Mouse (Mus musculus) heart, embryonic 14.5 days (tissue): ENCODE data around the gene Cldn34c1. TPM values are rescaled to one million over a fixed set of nuclear protein-coding genes. Genes with fewer than 3 reads are reported as not detected.
A peak's percentile ranks its signal among the peaks of the same experiment; 100 is the strongest.
"Not testable (repeated sequence)": the region's sequence is repeated elsewhere in the genome, so short reads cannot be mapped to it uniquely, and the experiment has no call there.

Source experiments
- ATAC-seq: fragments of 200-750 bp; cut with Nextera tagmentation; 2 replicates; pipeline ENCODE4 v1.8.0; 2017; ENCODE audit warnings: low read depth, moderate TSS enrichment; ENCODE audit not compliant: insufficient number of reproducible peaks, insufficient read depth, low FRiP score
- H3K27ac ChIP-seq, 2 experiments: fragments of 200-500 bp in 1 of 2; fragments of 300-500 bp in 1 of 2; sonication (generic) in 1 of 2; replicated peaks in 1 of 2; 2 replicates each; pipeline ENCODE4 v1.5.1; 2012 to 2014; ENCODE audit warnings: low read depth in 2 of 2, low read length in 2 of 2, control low read depth in 1 of 2, mild to moderate bottlenecking in 1 of 2, mixed read lengths in 1 of 2; ENCODE audit not compliant: control insufficient read depth in 1 of 2, insufficient read depth in 1 of 2
- H3K27me3 ChIP-seq: fragments of 300-500 bp; sonication (generic); 2 replicates; pipeline ENCODE4 v1.6.1; 2014; ENCODE audit warnings: mild to moderate bottlenecking, low read length, control low read depth; ENCODE audit not compliant: control insufficient read depth, insufficient read depth
- H3K36me3 ChIP-seq: fragments of 300-500 bp; sonication (generic); 2 replicates; pipeline ENCODE4 v1.6.1; 2014; ENCODE audit warnings: mild to moderate bottlenecking, control low read depth, low read length, mixed read lengths; ENCODE audit not compliant: control insufficient read depth, insufficient read depth
- H3K4me1 ChIP-seq, 2 experiments: fragments of 200-500 bp in 1 of 2; fragments of 300-500 bp in 1 of 2; sonication (generic) in 1 of 2; 2 replicates each; pipeline ENCODE4 v1.6.1; 2012 to 2014; ENCODE audit warnings: low read length in 2 of 2, control low read depth in 1 of 2, mixed read lengths in 1 of 2; ENCODE audit not compliant: control insufficient read depth in 2 of 2, insufficient read depth in 2 of 2
- H3K4me2 ChIP-seq: fragments of 300-500 bp; sonication (generic); 2 replicates; pipeline ENCODE4 v1.6.1; 2014; ENCODE audit warnings: mild to moderate bottlenecking, low read length
- H3K4me3 ChIP-seq, 2 experiments: fragments of 200-500 bp in 1 of 2; fragments of 300-500 bp in 1 of 2; sonication (generic) in 1 of 2; 2 replicates each; pipeline ENCODE4 v1.5.1; 2012 to 2014; ENCODE audit warnings: low read length in 2 of 2, mild to moderate bottlenecking in 2 of 2, control low read depth in 1 of 2, low read depth in 1 of 2, moderate library complexity in 1 of 2; ENCODE audit not compliant: control insufficient read depth in 1 of 2, insufficient read depth in 1 of 2
- H3K9ac ChIP-seq: fragments of 300-500 bp; sonication (generic); 2 replicates; pipeline ENCODE4 v1.6.1; 2014; ENCODE audit warnings: mild to moderate bottlenecking, low read length
- H3K9me3 ChIP-seq: fragments of 300-500 bp; sonication (generic); 2 replicates; pipeline ENCODE4 v1.6.1; 2016; ENCODE audit warnings: low read length, control low read depth; ENCODE audit not compliant: control insufficient read depth
- WGBS: fragments of 180-500 bp; shearing (Covaris S2); extraction: QIAGEN DNeasy Blood & Tissue Kit; methylation state at CpG from one replicate; pipeline ENCODE4 v1.1.7; 2014; 5-methylcytosine and 5-hydroxymethylcytosine counted together
- polyA plus RNA-seq: library from polyadenylated mRNA; unstranded; fragments of >200 nt; fragmentation: Nextera tagmentation; extraction: Ambion mirVana; gene quantifications from 2 replicates; pipeline ENCODE4 v1.2.1, GENCODE M21; 2014

The Cldn34c1 gene
- polyA plus RNA-seq, result 10.0 and 11.5 TPM in 2 replicates

DNA sequence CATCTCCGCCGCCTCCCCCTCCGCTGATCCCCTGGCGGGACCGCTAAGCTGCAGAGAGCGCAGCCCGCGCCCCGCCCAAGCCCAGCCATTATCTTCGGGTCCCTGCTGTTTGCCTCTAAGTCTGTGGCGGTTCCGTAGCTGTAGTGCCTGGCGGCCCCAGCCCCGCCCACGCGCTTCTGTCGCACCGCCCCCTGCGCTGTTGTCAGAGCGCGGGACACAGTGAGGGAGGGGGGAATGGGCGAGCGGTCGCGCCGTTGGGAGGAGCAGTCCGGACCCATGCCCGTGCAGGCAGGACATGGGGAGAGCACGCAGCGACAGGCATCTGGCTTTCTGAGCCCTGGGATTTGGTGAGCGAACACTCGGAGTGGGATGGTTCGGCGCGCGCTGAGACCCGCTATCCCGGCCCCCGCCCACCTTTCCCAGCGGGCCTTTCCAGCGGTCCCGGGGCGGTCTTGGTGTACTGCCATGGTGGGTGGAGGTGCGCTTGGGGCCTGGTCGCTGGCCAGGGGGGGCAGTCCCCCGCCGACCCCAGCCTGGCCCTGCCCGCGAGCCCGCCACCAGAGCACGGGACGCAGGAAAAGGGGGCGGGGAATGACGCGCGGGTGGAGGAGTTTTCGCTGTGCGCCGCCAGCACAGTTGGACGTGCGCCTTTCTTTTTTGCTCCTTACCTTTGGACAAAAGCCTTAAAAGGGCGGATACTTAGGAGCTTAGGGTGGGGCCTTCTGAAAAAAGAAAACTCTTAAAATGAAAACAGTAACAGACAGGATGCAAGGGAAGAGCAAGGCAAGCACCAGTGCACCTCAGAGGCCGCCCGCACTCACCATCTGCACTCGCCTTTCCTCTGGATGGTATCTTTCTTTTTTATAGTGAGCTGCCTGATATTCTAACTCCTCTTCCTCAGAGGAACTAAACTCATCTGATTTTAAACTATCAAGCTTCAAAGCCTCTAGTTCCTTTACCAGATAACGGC, at the start of gene Cldn34c1:
Cldn34c1 (plus strand) TSS at position 205 of the 970 bp plus-strand sequence.
- peak; percentile 100 for ATAC-seq
- no peaks in the 10 kb centered on the region for H3K9me3 ChIP-seq
- WGBS, result 3% methylated on average over 60 of the region's 66 CpGs

DNA sequence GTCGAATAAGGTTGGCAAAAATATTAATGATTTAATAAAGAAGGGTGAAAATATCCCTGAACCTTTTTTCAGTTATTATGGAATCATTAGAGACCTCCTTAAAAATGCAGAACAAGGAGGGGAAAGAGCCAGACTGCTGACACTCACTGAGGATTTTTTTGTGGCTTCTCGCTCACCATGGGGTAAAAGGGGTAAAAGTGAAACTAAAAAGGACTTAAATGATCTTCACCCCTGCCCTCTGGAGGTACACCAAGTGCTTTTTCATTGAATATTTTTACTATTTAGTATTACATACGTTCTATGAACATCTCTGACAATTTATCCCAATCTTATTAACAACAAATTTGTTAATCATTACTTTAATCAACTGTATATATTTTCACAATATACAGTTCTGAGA, 15.9 kb upstream of the Cldn34c1 start:
- WGBS, result 69% methylated on average over 3 of the region's 3 CpGs
- Histone ChIP-seq H3K9ac (no peak overlapping the region), H3K4me3 (no peak overlapping the region), H3K4me2 (no peak overlapping the region), H3K36me3 (no peaks in the 10 kb centered on the region), H3K9me3 (no peaks in the 10 kb centered on the region), H3K27ac (no peak overlapping the region), H3K27me3 (no peaks in the 10 kb centered on the region), H3K4me1 (no peaks in the 10 kb centered on the region)
- no peak for ATAC-seq

More for the DNA sequence above, at the start of gene Cldn34c1:
- Histone ChIP-seq H3K27me3 (no peaks in the 10 kb centered on the region), H3K4me2 (peak within 1 kb of the TSS; percentile 60), H3K27ac (peak within 1 kb of the TSS; percentile 82 to 95), H3K36me3 (no peaks in the 10 kb centered on the region), H3K9ac (peak within 1 kb of the TSS; percentile 72), H3K4me1 (no peaks in the 10 kb centered on the region), H3K4me3 (peak within 1 kb of the TSS; percentile 50 to 51)

DNA sequence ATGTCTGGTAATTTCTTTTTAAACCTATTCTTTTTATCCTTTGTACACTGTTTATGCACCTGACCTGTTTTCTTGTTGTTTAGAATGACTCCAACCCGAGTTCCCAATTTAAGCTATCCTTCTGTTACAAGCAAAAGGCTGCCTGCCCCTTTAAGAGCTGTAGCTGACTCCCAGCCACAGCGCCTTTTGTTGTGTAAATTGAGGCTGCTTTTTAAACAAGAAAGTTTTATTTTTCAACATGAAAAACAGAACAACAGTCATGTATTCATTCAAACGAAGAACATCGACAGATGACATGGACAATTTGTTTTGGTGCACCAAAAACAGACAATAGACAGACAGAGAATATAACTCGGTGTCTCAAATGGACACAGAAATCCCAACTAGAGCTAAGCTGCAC, 489 bp upstream of the Cldn34c1 start:
- not testable (repeated sequence) for H3K27me3 ChIP-seq, H3K36me3 ChIP-seq, H3K4me1 ChIP-seq, ATAC-seq, H3K9me3 ChIP-seq
- H3K9ac ChIP-seq, result peak overlapping the region; percentile 72
- H3K4me3 ChIP-seq, result peak overlapping the region; percentile 50 to 51
- H3K4me2 ChIP-seq, result peak overlapping the region; percentile 60
- 12% methylated on average over 5 of the region's 5 CpGs for WGBS
- H3K27ac ChIP-seq, result peak overlapping the region; percentile 82 to 95

DNA sequence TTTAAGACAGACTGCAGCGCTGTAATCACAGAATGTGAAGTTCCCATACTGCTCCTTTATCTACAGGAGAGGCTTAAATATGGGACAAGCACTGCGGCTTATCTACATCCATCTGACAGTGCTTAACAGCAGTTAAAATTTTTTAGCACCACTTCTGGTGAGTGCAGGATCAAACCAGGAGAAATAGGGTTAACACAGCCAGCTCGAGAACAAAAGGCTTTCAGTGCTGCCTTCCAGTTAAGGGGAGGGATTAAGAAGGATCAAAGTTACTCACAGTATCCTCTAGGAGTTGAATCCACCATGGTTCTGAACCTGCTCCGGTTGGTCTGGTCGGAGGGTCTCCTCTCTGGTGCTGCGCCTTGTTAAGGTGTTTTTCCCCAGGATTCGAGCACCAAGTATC, 1.4 kb downstream of the Cldn34c1 start:
- not testable (repeated sequence) for H3K4me1 ChIP-seq, H3K27me3 ChIP-seq, H3K9me3 ChIP-seq, H3K36me3 ChIP-seq, ATAC-seq
- H3K27ac ChIP-seq, result peak overlapping the region in 1 of 2 experiments; percentile 95; a peak in 1 of 4 replicates
- 12% methylated on average over 7 of the region's 7 CpGs for WGBS
- peak overlapping the region; percentile 72 for H3K9ac ChIP-seq
- peak overlapping the region; percentile 27 to 51 for H3K4me3 ChIP-seq
- H3K4me2 ChIP-seq, result peak overlapping the region; percentile 60

DNA sequence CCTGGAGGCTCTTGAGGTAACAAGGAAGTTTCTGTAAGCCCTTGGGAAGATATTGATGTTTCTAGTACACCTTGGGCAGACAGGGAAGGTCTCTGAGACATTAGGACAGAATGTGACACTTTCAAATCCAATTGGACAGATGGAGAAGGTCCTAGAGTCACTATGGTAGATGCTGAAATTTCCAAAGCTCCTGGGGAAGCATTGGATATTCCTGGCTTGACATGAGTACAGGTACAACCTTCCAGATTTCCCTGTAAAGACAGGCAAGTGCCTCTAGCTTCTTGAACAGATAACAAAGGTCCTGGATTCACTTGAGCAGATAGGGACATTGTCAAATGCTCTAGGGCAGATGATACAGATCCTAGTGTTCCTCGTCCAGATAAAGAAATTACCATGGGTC, 119.1 kb downstream of the Cldn34c1 start, which contains the start of gene Srsx:
Srsx (minus strand) TSS at position 101 of the 400 bp plus-strand sequence.
- not testable (repeated sequence) for H3K36me3 ChIP-seq, H3K4me2 ChIP-seq, H3K27me3 ChIP-seq, H3K9me3 ChIP-seq, ATAC-seq, H3K27ac ChIP-seq, H3K9ac ChIP-seq, H3K4me1 ChIP-seq, H3K4me3 ChIP-seq
- no CpG with 5 or more reads among the region's 1 CpGs for WGBS

Other genes with a start within 250 kb of the Cldn34c1 start
- not detected in 2 replicates for gene Gm17521, start 73.8 kb upstream of the Cldn34c1 start, polyA plus RNA-seq
- gene Srsx, start 119.0 kb downstream of the Cldn34c1 start, polyA plus RNA-seq, result not detected in 2 replicates
- gene Gm17577, start 143.4 kb downstream of the Cldn34c1 start, polyA plus RNA-seq, result not detected in 2 replicates